Mouse (Mus musculus) spleen, adult 2 months (tissue): ENCODE measurements at regions not wholly inside any gene's neighbourhood (a gene's known extent, or its start where the extent isn't known, plus 50 kb on each side); places are given as distances from the start of the nearest gene placed in this dataset.

Source experiments
- DNase-seq, 2 experiments: peaks; one replicate each; pipeline versions ENCODE4 v3.0.0 to v3.0.0-alpha.2; 2012 to 2021; ENCODE audit warnings: low spot score in 2 of 2, low read depth in 1 of 2
- H3K27ac ChIP-seq: fragments of 200-500 bp; 2 replicates; pipeline ENCODE4 v1.5.1; 2012; ENCODE audit warnings: low read length, inconsistent platforms; ENCODE audit not compliant: insufficient read depth
- H3K27me3 ChIP-seq: fragments of 200-500 bp; 2 replicates; pipeline ENCODE4 v1.6.1; 2012; ENCODE audit warnings: mild to moderate bottlenecking, moderate library complexity, low read length, inconsistent platforms; ENCODE audit not compliant: control insufficient read depth, insufficient read depth
- H3K36me3 ChIP-seq: fragments of 200-500 bp; 2 replicates; pipeline ENCODE4 v1.6.1; 2012; ENCODE audit warnings: mild to moderate bottlenecking, low read length, inconsistent platforms; ENCODE audit not compliant: control insufficient read depth, insufficient read depth
- H3K4me1 ChIP-seq: fragments of 200-500 bp; 2 replicates; pipeline ENCODE4 v1.6.1; 2011; ENCODE audit warnings: inconsistent platforms; ENCODE audit not compliant: control insufficient read depth, insufficient read depth, insufficient read length
- H3K4me3 ChIP-seq: fragments of 200-500 bp; 2 replicates; pipeline ENCODE4 v1.5.1; 2011; ENCODE audit warnings: mild to moderate bottlenecking, inconsistent platforms; ENCODE audit not compliant: insufficient read depth, insufficient read length; ENCODE audit errors: extremely low read depth
- CTCF ChIP-seq: fragments of 200-500 bp; IDR thresholded peaks from 2 replicates; pipeline ENCODE4 v1.5.1; 2011; ENCODE audit warnings: mild to moderate bottlenecking, inconsistent platforms; ENCODE audit not compliant: insufficient read depth, insufficient read length, insufficient replicate concordance; ENCODE audit errors: extremely low read depth
- POLR2A ChIP-seq: fragments of 200-500 bp; IDR thresholded peaks from 2 replicates; pipeline ENCODE4 v1.6.1; 2011; ENCODE audit warnings: low read depth, low read length, inconsistent platforms
- WGBS: fragments of 180-500 bp; shearing (Covaris S2); methylation state at CpG from one replicate; pipeline ENCODE4 v1.1.7; 2018; 5-methylcytosine and 5-hydroxymethylcytosine counted together

DNA sequence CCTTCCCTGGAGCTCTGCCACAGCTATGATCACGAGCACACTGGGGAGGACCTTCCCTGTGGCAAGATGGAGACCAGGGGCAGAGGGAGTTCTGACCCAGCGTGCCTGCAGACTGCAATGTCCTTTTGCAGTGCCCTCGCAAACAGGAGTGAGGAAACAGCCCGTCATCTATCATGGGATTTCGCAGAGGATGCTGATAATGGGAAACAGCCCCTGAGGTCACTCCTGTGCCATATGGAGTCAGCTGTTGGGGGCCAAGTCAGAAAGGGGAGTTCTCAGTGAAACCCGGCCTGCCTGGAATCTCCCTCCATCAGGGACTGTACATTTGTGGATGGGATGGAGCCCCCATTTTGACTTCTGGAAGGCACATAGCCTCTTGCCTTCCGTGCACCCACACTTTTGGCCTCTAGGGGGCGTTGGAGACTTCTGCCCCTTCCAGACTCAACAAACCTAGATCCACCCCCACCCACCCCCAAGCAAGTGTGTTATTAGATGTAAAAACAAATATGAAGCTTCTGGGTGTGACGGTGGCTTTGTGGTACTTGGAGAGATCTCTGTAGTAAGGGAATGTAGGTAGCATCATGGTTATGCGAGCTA, 98.1 kb downstream of the Kdr start:
- DNase-seq, result no peak
- Histone ChIP-seq H3K4me3 (no peak overlapping the region), H3K27ac (no peak overlapping the region)

GRCm38 (mm10) chr5:75878361-75878760, 99.9 kb downstream of the Kdr start:
- Histone ChIP-seq H3K4me3 (no peak overlapping the region), H3K4me1 (no peaks in the 10 kb centered on the region), H3K27ac (no peak overlapping the region), H3K27me3 (no peaks in the 10 kb centered on the region), H3K36me3 (no peaks in the 10 kb centered on the region)
- WGBS, result 91% methylated on average over 8 of the region's 8 CpGs
- TF ChIP-seq CTCF, result no peak
- TF ChIP-seq POLR2A, result no peak
- no peak for DNase-seq

More for the DNA sequence above, 98.1 kb downstream of the Kdr start:
- Histone ChIP-seq H3K27me3 (no peaks in the 10 kb centered on the region), H3K4me1 (no peaks in the 10 kb centered on the region), H3K36me3 (no peaks in the 10 kb centered on the region)
- TF ChIP-seq POLR2A (no peak), CTCF (no peak)
- 80% methylated on average over 10 of the region's 10 CpGs for WGBS

GRCm38 (mm10) chr5:75877609-75877971, 100.7 kb downstream of the Kdr start:
- Histone ChIP-seq H3K4me3 (no peak overlapping the region), H3K27ac (no peak overlapping the region), H3K36me3 (no peaks in the 10 kb centered on the region), H3K4me1 (no peaks in the 10 kb centered on the region), H3K27me3 (no peaks in the 10 kb centered on the region)
- 17% methylated on average over 4 of the region's 4 CpGs for whole genome bisulfite sequencing
- no peak for TF ChIP-seq CTCF
- TF ChIP-seq POLR2A, result no peak
- no peak for DNase-seq

- no peaks in the 10 kb centered on the region for H3K27me3 ChIP-seq
- H3K36me3 ChIP-seq, result no peaks in the 10 kb centered on the region
- 0 out of 2 replicates have a peak overlapping the region, but pooled peaks have one; percentile 8 for H3K27ac ChIP-seq
- H3K4me3 ChIP-seq, result no peak overlapping the region
- H3K4me1 ChIP-seq, result no peaks in the 10 kb centered on the region
- WGBS, result 9% methylated on average over 9 of the region's 9 CpGs
- no peak for TF ChIP-seq POLR2A
- TF ChIP-seq CTCF, result no peak
- DNase-seq, result no peak
Observed at GRCm38 (mm10) chr5:75876871-75877608, 101.2 kb downstream of the Kdr start.

- Histone ChIP-seq H3K27ac (no peak overlapping the region), H3K36me3 (no peaks in the 10 kb centered on the region), H3K4me1 (no peaks in the 10 kb centered on the region), H3K27me3 (no peaks in the 10 kb centered on the region), H3K4me3 (no peak overlapping the region)
- 17% methylated on average over 8 of the region's 8 CpGs for WGBS
- DNase-seq, result peak; percentile 2 to 21
- TF ChIP-seq POLR2A, result no peak
- TF ChIP-seq CTCF, result peak; percentile 27; the same call in 1 of the 2 replicates
Observed at GRCm38 (mm10) chr5:75871120-75871519, 107.1 kb downstream of the Kdr start.

GRCm38 (mm10) chr5:75870666-75871065, 107.6 kb downstream of the Kdr start:
- H3K27ac ChIP-seq, result no peak overlapping the region
- no peaks in the 10 kb centered on the region for H3K36me3 ChIP-seq
- H3K4me1 ChIP-seq, result no peaks in the 10 kb centered on the region
- H3K27me3 ChIP-seq, result no peaks in the 10 kb centered on the region
- DNase-seq, result no peak
- no peak overlapping the region for H3K4me3 ChIP-seq
- TF ChIP-seq POLR2A, result no peak
- no peak for TF ChIP-seq CTCF
- WGBS, result 88% methylated on average over 14 of the region's 14 CpGs

- TF ChIP-seq POLR2A (no peak), CTCF (no peak)
Observed at GRCm38 (mm10) chr5:75869535-75869934, 108.7 kb downstream of the Kdr start.

More at GRCm38 (mm10) chr5:75869535-75869934, 108.7 kb downstream of the Kdr start:
- Histone ChIP-seq H3K4me3 (no peak overlapping the region), H3K36me3 (no peaks in the 10 kb centered on the region), H3K27me3 (no peaks in the 10 kb centered on the region), H3K4me1 (no peaks in the 10 kb centered on the region), H3K27ac (no peak overlapping the region)
- no peak for DNase-seq
- 90% methylated on average over 4 of the region's 4 CpGs for WGBS
